Mouse (Mus musculus) lung, postnatal 0 days (tissue): ENCODE measurements around the gene Olfr523. TPM values are rescaled to one million over a fixed set of nuclear protein-coding genes. Genes with fewer than 3 reads are reported as not detected.

Experiments
- ATAC-seq: fragments of 200-750 bp; cut with Nextera tagmentation; 2 replicates; pipeline ENCODE4 v1.8.0; 2017; ENCODE audit warnings: moderate library complexity
- DNase-seq: peaks from one replicate; pipeline ENCODE4 v3.0.0-alpha.2; 2016; ENCODE audit warnings: low spot score
- H3K27ac ChIP-seq: fragments of 300-500 bp; sonication (generic); 2 replicates; pipeline ENCODE4 v1.5.1; 2014; ENCODE audit warnings: antibody characterized with exemption, mild to moderate bottlenecking, low read length, mixed read lengths
- H3K27me3 ChIP-seq: fragments of 300-500 bp; sonication (generic); replicated peaks from 2 replicates; pipeline ENCODE4 v1.6.1; 2014; ENCODE audit warnings: low read length, mixed read lengths; ENCODE audit not compliant: insufficient read depth
- H3K36me3 ChIP-seq: fragments of 300-500 bp; sonication (generic); 2 replicates; pipeline ENCODE4 v1.6.1; 2014; ENCODE audit warnings: low read length, mixed read lengths; ENCODE audit not compliant: insufficient read depth
- H3K4me1 ChIP-seq: fragments of 300-500 bp; sonication (generic); 2 replicates; pipeline ENCODE4 v1.6.1; 2014; ENCODE audit warnings: antibody characterized with exemption, low read depth, low read length, mixed read lengths; ENCODE audit not compliant: insufficient read depth
- H3K4me2 ChIP-seq: fragments of 300-500 bp; sonication (generic); replicated peaks from 2 replicates; pipeline ENCODE4 v1.6.1; 2014; ENCODE audit warnings: low read depth, mild to moderate bottlenecking, low read length, moderate library complexity, mixed read lengths
- H3K4me3 ChIP-seq: fragments of 300-500 bp; sonication (generic); 2 replicates; pipeline ENCODE4 v1.5.1; 2014; ENCODE audit warnings: low read depth, low read length
- H3K9ac ChIP-seq: fragments of 300-500 bp; sonication (generic); replicated peaks from 2 replicates; pipeline ENCODE4 v1.6.1; 2014; ENCODE audit warnings: low read depth, mild to moderate bottlenecking
- H3K9me3 ChIP-seq: fragments of 300-500 bp; sonication (generic); 2 replicates; pipeline ENCODE4 v1.6.1; 2016; ENCODE audit warnings: low read length, mixed read lengths
- CTCF ChIP-seq: IDR thresholded peaks from 2 replicates; pipeline ENCODE4 v1.5.1; 2016; ENCODE audit warnings: antibody characterized with exemption, mild to moderate bottlenecking
- EP300 ChIP-seq: IDR thresholded peaks from 2 replicates; pipeline ENCODE4 v1.6.1; 2016; ENCODE audit warnings: antibody characterized with exemption, mild to moderate bottlenecking, control low read depth
- whole genome bisulfite sequencing: fragments of 180-500 bp; shearing (Covaris S2); extraction: QIAGEN DNeasy Blood & Tissue Kit; methylation state at CpG from one replicate; pipeline ENCODE4 v1.1.7; 2014; 5-methylcytosine and 5-hydroxymethylcytosine counted together
- polyA plus RNA-seq: library from polyadenylated mRNA; unstranded; fragments of >200 nt; fragmentation: Nextera tagmentation; extraction: Ambion mirVana; gene quantifications from 2 replicates; pipeline ENCODE4 v1.2.1, GENCODE M21; 2015

Gene Olfr523
- polyA plus RNA-seq, 1 experiment from 2014 or later, result not detected

DNA sequence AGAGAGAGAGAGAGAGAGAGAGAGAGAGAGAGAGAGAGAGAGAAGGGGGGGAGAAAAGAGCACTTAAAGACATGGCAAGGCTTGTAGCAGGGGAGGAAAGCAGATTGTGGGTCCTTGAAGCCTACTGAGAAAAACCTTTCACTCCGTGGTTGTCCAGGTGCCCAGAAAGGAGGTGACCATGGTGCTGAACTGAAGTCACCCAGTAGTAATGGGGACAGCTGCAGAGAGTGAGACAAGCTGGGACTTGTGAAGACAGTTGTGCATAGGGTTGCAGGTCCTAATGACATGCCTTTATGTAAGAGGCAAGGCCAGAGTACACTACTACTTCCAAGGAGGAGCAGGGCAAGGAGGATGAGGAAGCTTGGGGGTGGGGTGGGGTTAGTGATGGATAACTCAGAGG lies 46.3 kb downstream of the Olfr523 start:
- Histone ChIP-seq H3K4me3 (no peak overlapping the region), H3K27ac (no peak overlapping the region), H3K36me3 (no peaks in the 10 kb centered on the region), H3K27me3 (no peaks in the 10 kb centered on the region), H3K9ac (no peak overlapping the region), H3K4me2 (no peak overlapping the region), H3K9me3 (no peaks in the 10 kb centered on the region), H3K4me1 (no peaks in the 10 kb centered on the region)
- no peak for ATAC-seq
- DNase-seq, result no peak
- TF ChIP-seq CTCF, result no peak
- no peak for TF ChIP-seq EP300
- 7% methylated on average over 1 of the region's 1 CpGs for WGBS

- Histone ChIP-seq H3K4me3 (no peak overlapping the region), H3K9me3 (no peaks in the 10 kb centered on the region), H3K4me1 (no peaks in the 10 kb centered on the region), H3K27me3 (no peaks in the 10 kb centered on the region), H3K4me2 (no peak overlapping the region), H3K36me3 (no peaks in the 10 kb centered on the region), H3K27ac (no peak overlapping the region), H3K9ac (no peak overlapping the region)
- ATAC-seq (no peak), DNase-seq (no peak)
- 72% methylated on average over 4 of the region's 4 CpGs for WGBS
- no peak for TF ChIP-seq CTCF
- no peak for TF ChIP-seq EP300
Observed at GRCm38 (mm10) chr7:140220375-140220774, 47.4 kb downstream of the Olfr523 start.

- Histone ChIP-seq H3K27me3 (no peaks in the 10 kb centered on the region), H3K27ac (no peak overlapping the region), H3K9ac (no peak overlapping the region), H3K4me1 (no peaks in the 10 kb centered on the region), H3K9me3 (no peaks in the 10 kb centered on the region), H3K4me2 (no peak overlapping the region), H3K36me3 (no peaks in the 10 kb centered on the region), H3K4me3 (no peak overlapping the region)
- WGBS, result 77% methylated on average over 13 of the region's 13 CpGs
- no peak for DNase-seq
- TF ChIP-seq EP300 (no peak), CTCF (no peak)
- no peak for ATAC-seq
Observed at GRCm38 (mm10) chr7:140224209-140224608, 51.2 kb downstream of the Olfr523 start.

Other genes with a start within 250 kb of the Olfr523 start
- not detected in 2 replicates for gene Utf1, start 229.4 kb upstream of the Olfr523 start, polyA plus RNA-seq
- gene 6430531B16Rik, start 194.5 kb upstream of the Olfr523 start, polyA plus RNA-seq, result 5.6 and 7.3 TPM in 2 replicates
- gene Adam8, start 180.7 kb upstream of the Olfr523 start, polyA plus RNA-seq, result 5.8 and 7.0 TPM in 2 replicates
- gene Zfp511, start 136.8 kb upstream of the Olfr523 start, polyA plus RNA-seq, result 21.5 and 23.0 TPM in 2 replicates
- 20.8 and 22.4 TPM in 2 replicates for gene Tubgcp2, start 136.5 kb upstream of the Olfr523 start, polyA plus RNA-seq
- gene Msx3, start 124.1 kb upstream of the Olfr523 start, polyA plus RNA-seq, result not detected in 2 replicates
- gene Caly, start 90.7 kb upstream of the Olfr523 start, polyA plus RNA-seq, result 0.29 TPM in 2 replicates
- not detected in 2 replicates for gene Prap1, start 79.8 kb upstream of the Olfr523 start, polyA plus RNA-seq
- gene Fuom, start 70.8 kb upstream of the Olfr523 start, polyA plus RNA-seq, result 18.8 and 19.0 TPM in 2 replicates
- 16.1 and 17.3 TPM in 2 replicates for gene Paox, start 57.4 kb upstream of the Olfr523 start, polyA plus RNA-seq
- gene Echs1, start 56.7 kb upstream of the Olfr523 start, polyA plus RNA-seq, result 129 and 133 TPM in 2 replicates
- gene Mtg1, start 35.7 kb upstream of the Olfr523 start, polyA plus RNA-seq, result 15.9 and 20.7 TPM in 2 replicates
- gene Sprn, start 18.3 kb upstream of the Olfr523 start, polyA plus RNA-seq, result 0.10 and 0.19 TPM in 2 replicates
- not detected in 2 replicates for gene Olfr522, start 8.5 kb upstream of the Olfr523 start, polyA plus RNA-seq
- gene Olfr524, start 32.7 kb downstream of the Olfr523 start, polyA plus RNA-seq, result not detected in 2 replicates
- 0.23 and 0.56 TPM in 2 replicates for gene Cd163l1, start 45.0 kb downstream of the Olfr523 start, polyA plus RNA-seq
- 0.05 TPM in 1 of 2 replicates, not detected in the other for gene 5830411N06Rik, start 74.1 kb downstream of the Olfr523 start, polyA plus RNA-seq
- gene Olfr525, start 147.6 kb downstream of the Olfr523 start, polyA plus RNA-seq, result not detected in 2 replicates
- gene Olfr527, start 160.8 kb downstream of the Olfr523 start, polyA plus RNA-seq, result not detected in 2 replicates
- not detected in 2 replicates for gene Olfr60, start 188.5 kb downstream of the Olfr523 start, polyA plus RNA-seq
- gene Olfr530, start 203.1 kb downstream of the Olfr523 start, polyA plus RNA-seq, result not detected in 2 replicates
- gene Olfr531, start 229.7 kb downstream of the Olfr523 start, polyA plus RNA-seq, result not detected in 2 replicates
- gene Olfr532, start 248.4 kb downstream of the Olfr523 start, polyA plus RNA-seq, result not detected in 2 replicates